Mouse (Mus musculus) midbrain, embryonic 12.5 days (tissue): ENCODE measurements at regions not wholly inside any gene's neighbourhood (a gene's known extent, or its start where the extent isn't known, plus 50 kb on each side); places are given as distances from the start of the nearest gene placed in this dataset.

ENCODE experiments used
- ATAC-seq: fragments of 200-750 bp; cut with Nextera tagmentation; 2 replicates; pipeline ENCODE4 v1.8.0; 2017; ENCODE audit warnings: low read depth, moderate TSS enrichment, moderate library complexity; ENCODE audit not compliant: low FRiP score
- H3K27ac ChIP-seq: fragments of 300-500 bp; sonication (generic); replicated peaks from 2 replicates; pipeline ENCODE4 v1.5.1; 2016; ENCODE audit warnings: mild to moderate bottlenecking
- H3K27me3 ChIP-seq: fragments of 300-500 bp; sonication (generic); 2 replicates; pipeline ENCODE4 v1.6.1; 2016; ENCODE audit warnings: mild to moderate bottlenecking
- H3K36me3 ChIP-seq: fragments of 300-500 bp; sonication (generic); 2 replicates; pipeline ENCODE4 v1.6.1; 2016
- H3K4me1 ChIP-seq: fragments of 300-500 bp; sonication (generic); 2 replicates; pipeline ENCODE4 v1.6.1; 2016
- H3K4me2 ChIP-seq: fragments of 300-500 bp; sonication (generic); replicated peaks from 2 replicates; pipeline ENCODE4 v1.6.1; 2016; ENCODE audit warnings: mild to moderate bottlenecking, moderate library complexity
- H3K4me3 ChIP-seq: fragments of 300-500 bp; sonication (generic); 2 replicates; pipeline ENCODE4 v1.5.1; 2016; ENCODE audit warnings: mild to moderate bottlenecking
- H3K9ac ChIP-seq: fragments of 300-500 bp; sonication (generic); replicated peaks from 2 replicates; pipeline ENCODE4 v1.6.1; 2016; ENCODE audit warnings: mild to moderate bottlenecking, moderate library complexity
- H3K9me3 ChIP-seq: fragments of 300-500 bp; sonication (generic); 2 replicates; pipeline ENCODE4 v1.6.1; 2016; ENCODE audit warnings: mild to moderate bottlenecking
- WGBS: fragments of 180-500 bp; shearing (Covaris S2); methylation state at CpG from one replicate; pipeline ENCODE4 v1.1.7; 2016; 5-methylcytosine and 5-hydroxymethylcytosine counted together

GRCm38 (mm10) chr14:73878866-73879419 is 217.9 kb downstream of the Gm21750 start:
- Histone ChIP-seq H3K4me2 (no peak overlapping the region), H3K9ac (no peak overlapping the region), H3K36me3 (no peaks in the 10 kb centered on the region), H3K9me3 (no peaks in the 10 kb centered on the region), H3K4me3 (no peak overlapping the region), H3K27me3 (no peaks in the 10 kb centered on the region), H3K4me1 (no peaks in the 10 kb centered on the region), H3K27ac (no peak overlapping the region)
- WGBS, result 78% methylated on average over 3 of the region's 3 CpGs
- ATAC-seq, result no peak

GRCm38 (mm10) chr14:73891451-73891850 is 230.4 kb downstream of the Gm21750 start:
- no peaks in the 10 kb centered on the region for H3K27me3 ChIP-seq
- no peak overlapping the region for H3K4me2 ChIP-seq
- WGBS, result 76% methylated on average over 2 of the region's 2 CpGs
- ATAC-seq, result no peak
- H3K4me3 ChIP-seq, result no peak overlapping the region
- H3K36me3 ChIP-seq, result no peaks in the 10 kb centered on the region
- no peaks in the 10 kb centered on the region for H3K4me1 ChIP-seq
- no peaks in the 10 kb centered on the region for H3K9me3 ChIP-seq
- H3K9ac ChIP-seq, result no peak overlapping the region
- no peak overlapping the region for H3K27ac ChIP-seq

- H3K27ac ChIP-seq, result no peak overlapping the region
- ATAC-seq, result no peak
- no peaks in the 10 kb centered on the region for H3K27me3 ChIP-seq
- WGBS, result 78% methylated on average over 2 of the region's 2 CpGs
- no peak overlapping the region for H3K4me3 ChIP-seq
- H3K9ac ChIP-seq, result no peak overlapping the region
- H3K4me2 ChIP-seq, result no peak overlapping the region
- no peaks in the 10 kb centered on the region for H3K9me3 ChIP-seq
- no peaks in the 10 kb centered on the region for H3K4me1 ChIP-seq
- no peaks in the 10 kb centered on the region for H3K36me3 ChIP-seq
These were observed 233.8 kb downstream of the Gm21750 start for GRCm38 (mm10) chr14:73894844-73895243.

GRCm38 (mm10) chr14:73895266-73895665 is 234.2 kb downstream of the Gm21750 start:
- H3K27me3 ChIP-seq, result no peaks in the 10 kb centered on the region
- WGBS, result 79% methylated on average over 3 of the region's 3 CpGs
- ATAC-seq, result no peak

GRCm38 (mm10) chr14:73899078-73899477 is 238.1 kb downstream of the Gm21750 start:
- no peaks in the 10 kb centered on the region for H3K27me3 ChIP-seq
- no peak overlapping the region for H3K27ac ChIP-seq
- H3K9ac ChIP-seq, result no peak overlapping the region
- no peak for ATAC-seq
- H3K4me3 ChIP-seq, result no peak overlapping the region
- no peaks in the 10 kb centered on the region for H3K9me3 ChIP-seq
- no peaks in the 10 kb centered on the region for H3K36me3 ChIP-seq
- H3K4me1 ChIP-seq, result no peaks in the 10 kb centered on the region
- H3K4me2 ChIP-seq, result no peak overlapping the region

More at GRCm38 (mm10) chr14:73895266-73895665, 234.2 kb downstream of the Gm21750 start:
- Histone ChIP-seq H3K9ac (no peak overlapping the region), H3K27ac (no peak overlapping the region), H3K9me3 (no peaks in the 10 kb centered on the region), H3K4me1 (no peaks in the 10 kb centered on the region), H3K36me3 (no peaks in the 10 kb centered on the region), H3K4me3 (no peak overlapping the region), H3K4me2 (no peak overlapping the region)

- no peak for ATAC-seq
- Histone ChIP-seq H3K36me3 (no peaks in the 10 kb centered on the region), H3K27me3 (no peaks in the 10 kb centered on the region), H3K4me3 (no peak overlapping the region), H3K9me3 (no peaks in the 10 kb centered on the region), H3K4me1 (no peaks in the 10 kb centered on the region), H3K4me2 (no peak overlapping the region), H3K27ac (no peak overlapping the region), H3K9ac (no peak overlapping the region)
- 89% methylated on average over 6 of the region's 6 CpGs for WGBS
These were observed 241.2 kb downstream of the Gm21750 start for GRCm38 (mm10) chr14:73902085-73902713.

GRCm38 (mm10) chr14:73913756-73914448 is 252.9 kb downstream of the Gm21750 start:
- Histone ChIP-seq H3K9me3 (no peaks in the 10 kb centered on the region), H3K27ac (no peak overlapping the region), H3K4me2 (no peak overlapping the region), H3K36me3 (no peaks in the 10 kb centered on the region), H3K4me1 (no peaks in the 10 kb centered on the region), H3K27me3 (no peaks in the 10 kb centered on the region), H3K9ac (no peak overlapping the region), H3K4me3 (no peak overlapping the region)
- no peak for ATAC-seq
- 72% methylated on average over 5 of the region's 5 CpGs for WGBS

- Histone ChIP-seq H3K27me3 (no peaks in the 10 kb centered on the region), H3K4me1 (no peaks in the 10 kb centered on the region), H3K36me3 (no peaks in the 10 kb centered on the region), H3K4me2 (no peak overlapping the region), H3K9ac (no peak overlapping the region), H3K9me3 (no peaks in the 10 kb centered on the region), H3K4me3 (no peak overlapping the region), H3K27ac (no peak overlapping the region)
- ATAC-seq, result no peak
These were observed 255.0 kb downstream of the Gm21750 start for GRCm38 (mm10) chr14:73915990-73916389.

GRCm38 (mm10) chr14:73931095-73931494 is 270.1 kb downstream of the Gm21750 start:
- Histone ChIP-seq H3K4me3 (no peak overlapping the region), H3K36me3 (no peaks in the 10 kb centered on the region), H3K9me3 (no peaks in the 10 kb centered on the region), H3K27me3 (no peaks in the 10 kb centered on the region), H3K9ac (no peak overlapping the region), H3K4me1 (no peaks in the 10 kb centered on the region), H3K27ac (no peak overlapping the region), H3K4me2 (no peak overlapping the region)
- WGBS, result 69% methylated on average over 2 of the region's 2 CpGs
- ATAC-seq, result no peak

- H3K9ac ChIP-seq, result no peak overlapping the region
- H3K27me3 ChIP-seq, result no peaks in the 10 kb centered on the region
- H3K4me2 ChIP-seq, result no peak overlapping the region
- H3K4me3 ChIP-seq, result no peak overlapping the region
- WGBS, result 84% methylated on average over 2 of the region's 2 CpGs
- H3K9me3 ChIP-seq, result no peaks in the 10 kb centered on the region
- ATAC-seq, result no peak
- no peaks in the 10 kb centered on the region for H3K36me3 ChIP-seq
- H3K4me1 ChIP-seq, result no peaks in the 10 kb centered on the region
- H3K27ac ChIP-seq, result no peak overlapping the region
These were observed 286.3 kb downstream of the Gm21750 start for GRCm38 (mm10) chr14:73947316-73947715.

- Histone ChIP-seq H3K4me3 (no peak overlapping the region), H3K27ac (no peak overlapping the region), H3K4me1 (no peaks in the 10 kb centered on the region), H3K9ac (no peak overlapping the region), H3K9me3 (no peaks in the 10 kb centered on the region), H3K36me3 (no peaks in the 10 kb centered on the region), H3K4me2 (no peak overlapping the region), H3K27me3 (no peaks in the 10 kb centered on the region)
- no peak for ATAC-seq
- WGBS, result 86% methylated on average over 4 of the region's 4 CpGs
These were observed 291.5 kb downstream of the Gm21750 start for GRCm38 (mm10) chr14:73952511-73952910.

- Histone ChIP-seq H3K27me3 (no peaks in the 10 kb centered on the region), H3K36me3 (no peaks in the 10 kb centered on the region), H3K27ac (no peak overlapping the region), H3K4me3 (no peak overlapping the region), H3K9me3 (no peaks in the 10 kb centered on the region), H3K9ac (no peak overlapping the region), H3K4me1 (no peaks in the 10 kb centered on the region), H3K4me2 (no peak overlapping the region)
- ATAC-seq, result no peak
- 67% methylated on average over 1 of the region's 1 CpGs for WGBS
These were observed 317.7 kb downstream of the Gm21750 start for GRCm38 (mm10) chr14:73978694-73979093.
